Mouse (Mus musculus) naive thymus-derived CD4-positive, alpha-beta T cell, adult 2 months (primary cell): Measurements from ENCODE around the gene C1qtnf7.
A peak's percentile ranks its signal among the peaks of the same experiment; 100 is the strongest.

Experiments used
- DNase-seq: peaks from one replicate; pipeline ENCODE4 v3.0.0-alpha.2; 2011; ENCODE audit warnings: low read depth

The C1qtnf7 gene

DNA sequence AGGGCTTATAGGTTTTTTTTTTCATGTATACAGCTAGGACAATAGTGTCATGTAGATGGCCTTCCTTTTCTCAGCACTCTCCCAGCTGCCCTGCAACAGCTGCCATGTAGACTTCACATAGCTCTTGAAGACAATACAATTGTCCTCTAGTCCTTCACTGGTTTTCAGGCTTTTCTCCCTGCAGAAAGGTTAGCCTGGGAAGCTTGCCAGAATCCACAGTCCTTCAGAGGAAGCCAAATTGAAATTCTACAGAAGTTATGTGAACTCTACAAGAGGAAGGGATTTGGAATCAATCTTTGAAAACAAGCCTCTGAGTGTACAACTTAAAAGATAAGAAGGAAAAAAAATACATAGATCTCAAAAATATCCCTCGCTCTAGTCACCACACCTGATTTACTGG, 94.4 kb downstream of the C1qtnf7 start:
- no peak for DNase-seq

DNA sequence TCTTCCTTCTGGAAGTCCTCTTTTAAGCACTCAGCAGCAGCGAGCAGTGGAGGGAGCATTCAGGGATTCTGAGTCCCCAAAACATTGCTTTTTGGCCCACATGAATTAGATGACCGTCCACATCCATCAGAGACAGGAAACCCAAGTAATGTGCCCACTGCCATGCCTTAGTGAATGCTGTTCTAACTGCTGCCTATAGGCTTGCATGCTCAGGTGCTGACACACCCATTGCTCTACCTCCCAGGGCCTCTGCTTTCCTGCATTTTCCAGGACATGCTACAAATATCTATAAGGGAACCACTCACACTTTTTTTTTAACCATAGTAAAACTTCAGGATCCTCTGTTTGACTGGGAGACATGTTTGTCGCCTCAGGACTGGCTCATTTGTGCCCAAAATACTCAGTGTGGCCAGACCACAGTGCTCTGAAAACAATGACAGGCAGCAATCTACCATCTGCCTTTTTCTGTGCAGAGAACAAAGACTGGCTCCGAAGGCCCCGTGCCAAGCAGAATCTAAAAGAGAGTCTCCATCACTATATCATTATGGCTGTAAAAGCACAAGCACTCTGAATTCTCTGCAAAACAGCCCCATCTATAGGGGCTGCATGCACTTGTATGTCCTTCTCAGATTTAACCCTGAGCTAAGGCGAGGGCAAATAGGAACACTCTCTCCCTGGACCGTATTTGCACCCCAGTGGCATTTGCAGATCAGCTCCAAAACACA, 106.4 kb downstream of the C1qtnf7 start:
- DNase-seq = no peak

DNA sequence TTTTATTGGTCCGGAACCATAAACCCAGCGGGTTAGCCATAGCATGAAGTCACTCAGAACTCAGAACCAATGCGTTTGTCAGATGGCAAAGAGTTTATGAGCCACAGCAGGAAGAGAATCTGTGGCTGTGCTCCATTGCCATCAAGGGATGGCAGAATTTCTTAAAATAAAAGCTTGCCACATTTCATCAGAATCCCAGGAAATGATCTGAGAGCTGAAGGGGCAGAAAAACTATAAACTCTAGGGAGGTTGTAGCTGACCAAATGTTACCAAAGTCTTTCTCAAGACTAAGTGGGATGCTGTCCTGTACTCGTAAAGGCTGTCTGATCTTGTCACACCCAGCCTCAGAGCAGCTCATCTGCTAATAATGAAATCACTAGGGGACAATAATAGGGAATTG, 110.1 kb downstream of the C1qtnf7 start:
- no peak for DNase-seq

DNA sequence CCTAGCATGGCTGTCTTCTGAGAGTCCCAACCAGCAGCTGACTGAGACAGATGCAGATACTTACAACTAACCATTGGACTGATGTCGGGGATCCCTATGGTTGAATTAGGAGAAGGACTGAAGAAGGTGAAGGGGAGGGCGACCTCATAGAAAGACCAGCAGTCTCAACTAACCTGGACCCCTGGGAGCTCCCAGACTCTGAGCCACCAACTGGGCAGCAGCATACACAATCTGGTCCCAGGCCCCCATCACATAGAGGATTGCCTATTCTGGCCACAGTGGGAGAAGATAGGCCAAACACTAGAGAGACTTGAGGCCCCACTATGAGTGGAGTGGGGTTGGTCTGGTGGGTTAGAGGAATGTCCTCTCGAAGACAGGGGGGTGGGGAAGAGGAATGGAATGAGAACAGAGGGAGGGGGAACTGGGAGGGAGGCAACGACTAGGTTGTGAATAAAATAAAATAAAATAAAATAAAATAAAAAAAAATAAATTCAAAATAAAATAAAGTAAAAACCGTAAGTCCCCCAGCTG, 118.8 kb downstream of the C1qtnf7 start:
- no peak for DNase-seq

DNA sequence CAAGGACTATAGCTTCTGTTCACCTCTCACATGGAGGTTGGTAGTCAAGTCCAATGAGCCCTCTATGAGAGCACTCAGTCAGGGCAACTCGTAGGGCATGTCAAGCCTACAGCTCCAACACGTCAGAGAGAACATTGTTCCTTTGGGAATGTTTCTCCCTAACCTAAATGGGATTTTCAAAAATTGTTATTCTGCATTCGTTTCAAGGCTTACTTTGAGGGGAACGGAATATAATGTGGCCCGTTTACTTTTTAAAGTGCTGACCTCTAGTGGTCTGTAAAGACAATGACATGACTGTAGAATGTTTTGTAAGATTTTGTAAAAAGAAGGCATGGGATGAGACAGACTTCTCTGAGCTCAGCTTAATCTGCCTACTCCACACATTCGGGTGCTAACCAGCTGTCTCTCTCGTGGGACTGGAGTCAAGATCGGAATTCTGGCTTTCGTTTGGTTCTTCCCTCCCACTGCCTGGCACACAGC, 119.3 kb downstream of the C1qtnf7 start:
- DNase-seq = peak; percentile 22

DNA sequence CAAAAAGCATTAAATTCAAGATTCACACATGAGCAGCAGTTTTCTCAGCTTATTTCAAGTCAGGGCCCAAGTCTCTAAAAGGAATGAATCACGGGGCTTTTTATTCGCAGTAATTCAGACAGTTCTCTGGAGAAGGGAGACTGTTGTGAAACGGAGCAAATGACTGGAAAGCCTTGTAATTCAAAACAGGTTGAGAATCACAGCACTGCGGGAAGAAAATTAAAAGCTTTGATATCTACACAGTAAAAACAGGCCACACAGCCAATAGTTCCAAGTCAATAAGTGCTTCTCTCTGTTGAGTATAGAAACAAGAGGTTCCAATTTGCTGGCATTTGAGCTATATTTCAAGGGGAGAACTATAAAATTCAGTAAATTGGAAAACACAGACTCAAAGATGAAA, 129.7 kb downstream of the C1qtnf7 start:
- no peak for DNase-seq

DNA sequence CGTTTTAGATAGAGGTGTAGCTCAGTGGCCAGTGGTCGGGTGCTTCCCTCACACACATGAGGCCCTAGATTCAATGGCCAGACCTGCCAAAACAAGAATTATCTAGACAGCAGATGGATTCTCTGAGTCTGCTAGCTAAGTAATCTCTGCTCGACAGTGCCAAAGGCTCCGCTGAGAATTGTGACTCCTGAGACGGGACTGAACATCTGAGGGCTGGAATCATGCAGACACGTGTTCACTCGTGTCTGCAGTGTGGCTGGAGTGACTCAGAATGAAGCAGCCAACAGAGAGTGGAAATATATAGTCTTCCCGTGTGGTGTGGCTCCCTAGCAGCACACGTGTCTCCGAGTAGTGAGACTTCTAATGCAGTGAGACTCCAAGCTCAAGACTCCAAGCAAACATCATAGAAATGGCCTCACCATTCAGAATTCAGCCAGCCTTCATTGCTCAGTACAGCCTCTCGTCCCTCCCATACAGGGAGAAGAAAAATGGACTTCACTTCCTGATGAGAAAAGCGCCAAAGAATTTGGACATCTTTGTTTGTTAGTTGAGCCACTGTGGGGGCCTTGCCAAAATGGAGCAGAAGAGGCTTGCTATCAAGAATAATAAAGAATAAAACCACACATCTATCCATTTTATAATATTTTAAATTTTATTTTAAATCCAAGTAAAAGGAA, 131.9 kb downstream of the C1qtnf7 start:
- no peak for DNase-seq

DNA sequence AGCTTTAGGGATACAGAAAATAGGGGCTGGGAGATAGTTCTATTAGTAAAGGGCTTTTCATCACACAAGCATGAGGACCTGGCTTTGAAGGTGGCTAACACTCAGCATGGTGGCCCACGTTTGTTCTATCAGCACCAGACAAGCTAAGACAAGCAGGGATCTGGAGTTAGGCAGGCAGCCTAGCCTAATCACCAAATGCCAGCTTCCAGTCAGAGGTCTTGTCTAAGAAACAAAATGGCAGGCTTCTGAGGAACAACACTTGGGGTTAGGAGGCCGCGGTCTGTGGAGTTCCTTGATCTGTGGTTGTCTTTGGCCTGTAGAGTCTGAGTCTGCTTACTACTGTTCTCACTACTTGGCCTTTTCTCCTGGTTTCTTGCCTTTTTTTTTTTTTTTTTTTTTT, 146.2 kb downstream of the C1qtnf7 start:
- no peak for DNase-seq

DNA sequence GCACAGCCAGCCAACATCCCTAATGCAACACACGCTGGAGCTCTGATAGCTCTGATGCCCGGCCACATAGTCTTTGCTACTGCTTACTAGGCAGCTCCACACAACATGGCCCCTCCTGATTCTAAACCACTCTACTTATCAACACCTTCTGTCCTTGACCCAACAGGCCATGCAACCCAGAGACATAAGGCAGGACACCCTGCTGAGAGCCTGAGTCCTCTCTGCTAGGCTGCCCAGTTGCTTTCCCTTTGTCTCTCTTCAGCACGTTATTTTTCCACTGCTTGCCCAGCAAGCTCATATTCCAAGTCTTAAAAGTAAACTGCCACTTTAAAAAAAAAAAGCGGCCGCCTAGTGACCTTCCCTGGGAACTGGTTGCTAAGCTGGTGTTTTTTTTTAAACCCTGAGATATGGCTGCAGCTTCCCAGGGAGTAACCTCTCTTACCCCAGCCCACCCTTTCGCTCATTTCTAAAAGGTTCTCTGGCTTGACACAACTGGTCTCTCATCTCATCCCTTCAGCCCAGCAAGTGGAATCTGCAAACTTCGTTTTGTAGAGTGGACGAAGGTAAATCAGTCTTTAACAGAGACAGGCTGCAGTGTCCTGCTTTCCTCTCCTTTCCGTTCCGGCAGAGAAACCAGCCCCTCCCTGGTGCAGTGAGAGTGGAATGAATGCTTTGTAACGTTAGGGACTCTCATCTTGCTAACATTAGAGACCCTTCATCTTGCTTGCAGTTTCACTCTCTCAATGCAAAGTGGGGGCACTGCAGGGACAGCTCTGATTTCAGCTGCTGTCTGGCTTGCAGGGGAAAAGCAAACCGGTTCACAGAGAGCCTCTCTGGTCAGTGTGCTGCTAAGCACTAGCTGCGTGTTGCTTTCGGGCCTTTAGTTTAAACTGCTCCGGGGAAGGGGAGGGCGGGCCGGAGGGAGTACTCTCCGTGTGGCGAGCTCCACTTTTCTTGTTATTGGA, 146.9 kb downstream of the C1qtnf7 start, which contains the start of gene Cc2d2a:
Cc2d2a (plus strand) TSS at position 350 of the 965 bp plus-strand sequence.
- no peak for DNase-seq

DNA sequence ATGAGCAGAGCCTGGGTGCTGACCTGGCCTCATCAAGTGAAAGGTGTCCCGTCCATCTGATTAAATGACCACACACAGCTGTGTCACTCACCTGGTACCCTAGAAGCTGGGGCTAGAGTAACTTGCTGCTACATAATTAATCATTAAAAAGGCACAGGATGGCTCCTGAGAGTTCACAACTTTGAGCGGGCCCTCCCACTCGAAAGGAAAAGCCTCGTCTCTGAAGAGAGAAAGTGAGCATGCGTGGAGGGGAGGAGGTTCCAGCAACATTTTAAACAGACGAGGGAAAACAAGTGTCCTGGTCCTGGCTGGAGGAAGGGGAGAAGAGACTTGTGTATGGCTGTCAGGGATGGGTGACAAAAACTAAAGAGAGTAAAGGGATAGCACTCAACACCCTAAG, 148.2 kb downstream of the C1qtnf7 start:
- DNase-seq = no peak

DNA sequence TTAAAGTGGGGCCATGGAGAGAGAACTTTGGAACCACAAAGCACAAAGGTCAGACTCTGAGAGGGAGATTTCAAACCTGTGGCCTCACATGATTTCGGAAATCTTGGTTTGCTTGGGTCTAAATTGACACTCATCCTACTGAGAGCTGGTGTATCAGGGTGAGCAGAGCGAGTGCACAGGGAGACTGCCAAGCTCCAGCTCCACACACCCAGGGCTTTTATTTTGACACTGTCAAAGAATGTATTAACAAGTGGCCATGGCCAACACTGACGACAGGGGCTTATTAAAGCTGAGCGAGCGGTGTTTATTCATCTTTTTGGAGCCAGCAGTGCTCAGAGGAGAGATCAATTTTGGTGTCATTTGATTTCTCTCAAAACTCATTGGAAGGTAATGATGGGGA, 149.8 kb downstream of the C1qtnf7 start:
- DNase-seq = no peak
